Mouse (Mus musculus) heart, adult 11 months (tissue): Measurements from ENCODE around the gene Wdfy4.

ENCODE experiments used
- DNase-seq: peaks from one replicate; pipeline ENCODE4 v3.0.0; 2022

Wdfy4 gene

DNA sequence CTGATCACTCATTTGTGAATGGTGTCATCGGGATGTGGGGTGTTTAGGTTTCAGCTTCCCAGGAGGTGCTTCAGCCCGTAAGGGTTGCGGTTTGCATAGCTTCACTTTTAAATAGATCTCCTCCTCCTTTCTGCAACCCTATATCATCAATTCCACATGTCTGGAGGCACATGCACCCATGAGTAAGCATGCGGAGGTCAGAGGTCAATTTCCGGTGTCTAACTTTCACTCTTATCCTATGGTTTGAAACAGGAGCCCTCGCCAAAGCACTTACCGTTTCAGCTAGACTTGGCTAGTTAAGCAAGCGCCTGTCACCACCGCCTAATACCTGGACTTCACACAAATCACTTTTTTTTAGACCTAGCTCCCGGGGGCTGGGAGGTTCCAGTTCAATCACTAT lies 220.6 kb downstream of the Wdfy4 start:
- DNase-seq: no peak

DNA sequence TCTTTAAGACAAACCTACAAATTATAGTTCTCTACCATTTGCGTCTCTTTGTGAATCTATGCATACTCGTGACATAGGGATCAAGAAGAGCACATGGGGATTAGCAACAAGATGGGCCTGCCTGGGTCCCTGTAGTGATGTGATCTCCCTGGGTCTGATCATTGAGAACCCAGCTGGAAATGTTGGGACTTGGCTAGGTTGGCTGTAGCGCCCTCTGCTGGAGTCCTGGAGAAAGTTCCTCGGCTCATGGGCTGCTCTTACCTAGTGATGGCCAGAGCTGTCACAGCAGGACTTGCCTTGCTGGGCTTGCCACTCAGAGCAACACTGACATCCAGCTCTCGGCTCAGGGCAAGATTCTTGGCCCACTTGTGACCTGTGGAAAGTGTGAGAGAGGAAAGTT lies 224.8 kb downstream of the Wdfy4 start:
- peak; percentile 95 for DNase-seq

DNA sequence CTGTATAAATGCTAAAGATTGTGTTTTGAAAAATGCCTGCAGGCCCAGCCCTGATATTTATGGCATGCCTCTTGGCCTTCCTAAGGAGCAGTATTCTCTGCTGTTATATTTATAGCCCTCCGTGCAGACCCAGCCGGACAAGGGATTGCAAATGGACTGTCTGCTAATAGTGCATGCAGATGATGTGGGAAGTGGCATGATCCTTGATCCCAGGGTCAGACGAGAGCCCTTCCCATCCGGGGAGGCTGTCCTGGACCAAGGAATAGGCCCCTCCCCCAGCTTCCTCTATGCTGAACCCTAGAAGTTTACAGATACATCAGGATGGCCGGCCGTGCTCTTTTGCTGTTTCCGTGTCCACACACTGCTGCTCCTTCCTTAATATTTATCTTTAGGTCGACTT lies 226.6 kb downstream of the Wdfy4 start:
- no peak for DNase-seq

DNA sequence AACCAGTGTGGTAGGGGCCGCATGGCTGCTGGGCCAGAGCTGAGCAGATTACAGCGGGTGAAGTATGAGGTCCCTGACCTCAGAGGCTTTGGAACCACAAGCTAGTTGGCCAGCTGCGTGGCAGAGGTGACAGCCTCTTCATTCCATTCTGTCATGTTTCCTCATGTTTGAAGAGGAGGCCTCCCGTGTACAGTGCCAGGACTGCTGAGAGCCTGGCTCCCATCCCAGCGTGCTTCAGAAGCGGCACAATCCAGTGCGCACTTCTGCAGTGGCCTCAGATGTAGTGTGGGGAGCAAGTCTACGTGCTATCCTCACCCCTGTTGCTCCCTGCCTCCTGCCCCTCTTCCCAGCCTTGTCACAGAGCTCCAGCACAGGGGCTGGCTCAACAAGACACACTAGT lies 228.8 kb downstream of the Wdfy4 start:
- peak; percentile 97 for DNase-seq

DNA sequence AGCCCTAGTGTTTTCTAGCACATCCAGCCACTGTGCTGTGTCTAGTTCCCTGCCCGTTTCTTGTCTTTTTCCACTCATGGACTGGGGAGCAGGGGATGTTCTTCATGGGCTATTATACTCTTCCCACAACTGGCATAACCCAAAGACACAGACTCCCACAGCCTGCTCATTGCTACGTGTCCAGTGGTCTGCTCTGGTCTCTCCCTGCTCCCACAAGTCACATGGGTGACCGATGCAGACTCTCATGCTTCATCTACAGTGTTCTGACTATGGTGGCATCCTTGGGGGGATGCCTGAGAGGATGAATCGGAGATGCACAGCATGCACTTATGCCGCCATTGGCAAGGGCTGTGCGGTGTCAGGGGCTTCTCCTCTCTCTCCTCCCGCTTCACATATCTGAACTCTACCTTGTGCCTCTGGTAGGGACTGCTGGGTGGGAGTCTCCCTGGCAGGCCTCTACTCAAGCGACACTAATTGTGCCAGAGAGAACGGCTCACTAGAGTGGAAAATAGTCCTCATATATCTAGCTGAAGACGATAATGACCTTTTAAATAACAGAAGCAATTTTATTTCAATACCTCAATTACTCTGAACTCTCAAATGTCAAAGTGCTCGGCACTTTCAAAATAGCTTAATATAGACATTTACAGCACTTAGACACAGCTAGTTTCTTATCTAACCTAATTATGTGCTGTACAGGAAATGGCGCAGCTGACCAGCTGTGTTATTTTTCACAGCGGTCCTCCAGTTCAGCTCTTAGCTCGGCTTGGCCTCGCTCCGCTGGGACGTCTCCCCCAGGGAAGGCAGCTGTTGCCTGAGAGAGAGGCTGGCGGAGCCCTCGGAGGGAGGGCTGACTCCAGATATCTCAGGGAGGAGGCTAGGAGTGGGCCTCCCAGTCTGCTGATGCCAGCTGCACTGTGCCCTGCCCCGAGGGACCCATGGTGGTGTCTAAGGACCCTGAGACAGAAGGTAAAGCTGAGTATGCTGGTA lies 234.7 kb downstream of the Wdfy4 start:
- peak; percentile 98 for DNase-seq

DNA sequence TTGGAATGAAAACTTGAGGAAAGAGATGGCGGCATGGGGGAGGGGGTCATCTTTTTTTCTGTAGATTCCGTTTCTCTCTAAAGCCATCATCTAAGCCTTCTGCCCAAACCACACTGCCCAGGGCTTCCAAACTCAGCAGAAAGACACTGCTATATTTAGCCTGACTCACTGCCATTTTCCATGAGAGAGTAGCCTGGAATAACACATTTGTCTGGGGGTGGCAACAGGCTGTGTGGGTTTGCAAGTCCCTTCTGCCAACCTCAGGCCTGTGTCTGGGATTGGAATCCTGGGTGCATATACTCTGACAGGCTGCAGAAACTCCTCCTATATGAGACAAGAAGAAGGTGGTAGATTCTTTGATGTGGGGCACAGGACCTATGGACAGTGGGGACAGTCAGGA lies 237.8 kb downstream of the Wdfy4 start:
- DNase-seq: peak; percentile 91

DNA sequence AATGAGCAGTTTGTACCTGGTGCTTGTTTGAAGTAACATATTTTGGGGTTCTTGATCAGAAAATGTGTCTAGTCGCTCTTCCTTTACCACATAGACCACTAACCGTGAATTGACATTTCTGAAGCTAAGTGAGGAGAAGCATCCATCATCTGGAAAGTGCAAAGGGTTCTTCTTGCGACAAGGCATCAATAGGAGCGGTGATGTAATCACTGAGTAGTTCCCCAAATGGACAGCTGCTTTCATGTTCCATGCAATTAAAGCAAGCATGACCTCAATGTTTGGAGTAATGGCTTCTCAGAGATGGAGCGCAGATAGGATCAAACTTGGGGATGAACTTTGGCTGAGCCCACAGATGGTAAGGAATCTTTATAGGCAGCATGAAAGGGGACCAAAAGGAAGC lies 246.1 kb downstream of the Wdfy4 start:
- DNase-seq: no peak

DNA sequence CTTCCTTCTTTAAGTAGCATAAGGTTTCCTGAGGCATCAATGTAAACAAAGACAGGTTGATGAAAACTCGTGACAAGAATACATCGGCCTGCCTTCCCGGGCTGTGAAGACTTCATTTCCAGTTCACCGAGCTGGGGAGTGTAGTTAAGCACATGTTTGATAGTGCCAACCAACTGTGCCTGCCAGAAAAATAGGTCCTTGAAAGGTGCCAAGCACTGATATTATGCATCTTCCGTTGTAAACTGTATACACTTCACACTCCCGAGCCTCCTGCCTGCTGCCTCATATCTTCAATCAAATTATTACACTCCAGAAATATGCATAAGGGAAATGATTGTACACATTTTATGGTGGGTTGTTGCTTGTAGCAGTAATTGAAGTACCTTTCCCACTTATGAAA lies 251.2 kb downstream of the Wdfy4 start:
- DNase-seq: no peak

DNA sequence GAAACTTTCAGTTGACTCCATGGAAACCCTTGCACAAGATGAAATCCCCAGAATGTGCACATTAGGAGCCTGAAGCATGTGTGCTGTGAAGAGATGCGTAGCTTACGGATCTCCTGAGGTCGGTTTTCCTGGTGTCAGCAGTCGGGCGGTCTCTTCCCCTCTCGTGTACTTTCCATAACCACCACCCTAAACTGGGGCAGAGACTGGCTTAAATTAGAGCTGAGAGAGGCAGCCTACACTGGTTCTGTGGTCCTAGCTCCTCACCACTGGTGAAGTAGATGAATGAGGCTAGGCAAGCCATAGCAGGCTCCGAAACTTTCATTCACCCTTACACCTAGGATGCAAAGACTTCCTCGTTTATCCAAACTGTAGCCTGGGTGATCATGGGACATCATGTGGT lies 253.1 kb downstream of the Wdfy4 start:
- DNase-seq: peak; percentile 93

DNA sequence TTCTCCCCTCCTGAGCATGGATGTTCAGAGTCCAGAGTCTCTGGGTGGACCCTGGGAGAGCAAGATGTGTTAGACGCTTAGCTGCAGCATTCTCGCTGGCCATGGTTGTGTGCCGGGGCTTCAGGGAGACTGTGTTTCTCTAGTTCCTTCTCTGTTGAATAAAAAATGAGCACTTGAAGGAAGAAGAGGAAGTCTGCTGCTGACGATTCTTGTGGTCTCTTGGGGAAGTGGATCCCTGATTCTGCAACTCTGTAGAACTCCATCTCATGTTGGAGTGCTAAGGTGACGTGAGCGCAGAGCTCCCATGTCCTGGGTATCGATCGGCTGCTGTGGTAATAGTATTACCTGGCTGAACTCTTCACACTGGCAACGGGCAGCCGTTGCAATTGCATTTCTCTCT lies 253.6 kb downstream of the Wdfy4 start:
- peak; percentile 91 for DNase-seq

DNA sequence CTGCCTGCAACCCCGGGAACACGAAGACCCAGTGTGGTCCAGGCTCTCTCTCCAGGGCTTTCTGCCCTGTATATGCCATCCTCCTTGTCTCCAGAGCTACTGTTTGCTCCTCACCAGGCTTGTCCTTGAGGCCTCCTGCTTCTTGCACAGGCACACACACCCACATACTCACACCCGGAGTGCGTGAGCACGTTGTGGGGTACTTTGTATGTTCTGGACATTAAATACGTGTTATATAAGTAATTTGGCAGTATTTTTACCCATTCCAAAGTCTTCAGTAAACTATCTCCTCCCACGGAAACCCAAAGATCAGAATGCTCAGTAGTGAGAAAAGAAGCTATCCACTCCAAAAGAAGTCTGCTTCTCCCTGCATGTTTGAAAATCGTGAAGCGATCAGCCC lies 261.4 kb downstream of the Wdfy4 start:
- DNase-seq: no peak

DNA sequence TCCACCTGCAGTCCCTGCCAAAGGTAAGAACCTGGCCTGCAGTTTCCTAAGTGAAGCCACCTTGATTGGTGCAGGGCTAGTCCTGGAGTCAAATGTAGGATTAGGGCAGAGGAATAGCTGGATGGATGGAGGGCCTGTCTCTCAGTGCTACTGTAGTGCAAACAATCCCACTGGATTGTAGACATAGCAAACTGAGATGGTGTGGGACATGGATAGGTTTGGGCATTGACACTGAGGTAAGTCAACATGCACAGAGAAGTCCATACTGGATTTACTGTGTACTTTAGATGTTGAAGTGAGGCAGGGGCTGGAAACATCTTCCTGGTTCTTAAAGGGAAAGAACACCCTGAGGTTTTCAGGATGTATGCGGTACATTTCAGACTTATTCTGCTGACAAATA lies 267.4 kb downstream of the Wdfy4 start:
- DNase-seq: no peak

DNA sequence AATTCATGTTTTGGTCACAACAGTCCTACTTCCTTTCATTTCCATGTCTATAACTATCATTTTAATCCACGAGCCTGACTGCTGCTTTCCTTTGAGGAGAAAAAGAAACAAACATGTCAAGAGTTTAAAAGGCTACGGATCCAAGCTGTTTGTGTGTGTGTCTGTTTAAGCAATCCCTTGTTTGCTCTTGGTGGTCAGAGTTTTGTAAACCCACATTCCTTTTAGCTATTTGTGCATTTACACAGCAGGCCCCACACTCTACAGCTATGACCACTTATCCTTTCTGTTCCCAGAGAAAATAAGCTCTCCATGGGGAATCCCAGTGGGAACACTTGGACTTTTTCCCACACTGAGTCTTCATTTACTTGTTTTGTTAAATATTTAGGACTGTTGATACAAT lies 269.9 kb downstream of the Wdfy4 start:
- peak; percentile 75 for DNase-seq

DNA sequence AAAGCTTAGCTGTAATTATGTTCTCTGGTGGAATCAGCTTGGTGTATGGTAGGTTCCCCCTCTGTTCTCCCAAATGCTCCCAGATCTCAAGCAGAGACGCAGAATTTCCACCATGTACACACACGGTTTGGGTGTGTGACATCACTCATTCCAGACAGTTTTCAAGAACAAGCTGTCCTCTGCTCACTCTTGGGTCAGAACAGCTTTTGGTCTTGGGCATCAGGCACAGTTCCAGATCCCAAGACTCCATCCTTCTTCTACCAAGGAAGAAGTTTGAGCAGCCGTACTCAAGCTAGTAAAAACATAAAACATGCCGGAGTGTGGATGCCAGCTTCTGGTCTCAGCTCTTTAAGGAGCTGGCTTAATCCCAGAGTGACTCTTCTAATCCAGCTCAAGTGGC lies 274.1 kb downstream of the Wdfy4 start:
- no peak for DNase-seq
